Mouse (Mus musculus): ENCODE data around the gene Mink1.

Mink1 gene

GRCm38 (mm10) chr11:70635601-70636000 is 72.9 kb downstream of the Mink1 start:
- DNase-seq (ENCODE audit: low spot score): no peak

DNA sequence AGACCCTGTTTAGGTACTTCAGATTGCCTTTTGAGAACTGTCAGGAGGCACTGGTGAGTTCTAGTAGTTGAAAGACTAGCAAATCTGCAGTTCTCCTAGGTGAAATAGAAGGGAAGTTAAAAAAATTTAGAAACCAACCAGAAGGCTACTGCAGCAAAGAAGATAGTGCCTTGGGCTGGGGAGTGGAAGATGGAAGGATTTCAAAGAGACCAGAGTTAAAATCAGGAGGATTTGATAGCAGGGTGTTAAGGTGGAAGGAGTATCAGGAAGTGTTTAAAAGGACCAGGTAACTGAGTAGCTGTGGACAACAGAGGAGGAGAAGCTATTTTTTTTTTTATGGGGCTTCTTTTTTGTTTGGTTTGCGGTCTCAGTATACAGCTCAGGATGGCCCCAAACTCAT is 75.1 kb downstream of the Mink1 start:
- DNase-seq (ENCODE audit: low spot score): no peak

- DNase-seq (ENCODE audit: low spot score): no peak
These were observed 75.6 kb downstream of the Mink1 start for GRCm38 (mm10) chr11:70638293-70638692.

DNA sequence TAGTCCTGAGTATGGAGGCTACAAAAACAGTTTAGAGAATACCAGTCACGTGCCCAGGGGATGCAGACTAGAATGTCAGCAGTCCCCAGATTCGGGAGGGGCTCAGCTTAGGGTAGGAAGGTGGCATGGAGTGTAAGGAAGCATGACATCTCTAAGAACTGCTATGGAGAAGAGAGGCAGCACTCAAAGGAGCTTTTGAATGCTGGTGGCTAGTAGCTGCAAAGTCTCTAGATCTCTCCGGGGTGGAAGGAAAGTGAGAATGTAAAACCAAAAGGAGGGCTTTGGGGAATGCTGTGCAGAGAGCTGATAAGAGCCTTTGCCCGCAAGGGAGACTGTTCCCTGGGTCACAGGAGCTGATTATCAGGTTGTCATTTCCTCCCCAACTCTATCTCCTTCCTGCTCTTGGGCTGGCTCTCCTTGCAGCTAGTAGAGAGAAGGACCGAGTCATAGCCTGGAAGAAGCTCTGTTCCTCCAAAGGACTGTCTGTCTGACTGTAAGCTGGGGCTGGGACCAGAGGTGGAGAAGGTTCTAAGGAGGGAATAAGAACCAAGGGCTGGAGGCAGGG is 76.1 kb downstream of the Mink1 start, which contains the start of gene Gp1ba:
Gene Gp1ba (plus strand): TSS at position 409 of the 565 bp plus-strand sequence.
- DNase-seq (ENCODE audit: low spot score): no peak

DNA sequence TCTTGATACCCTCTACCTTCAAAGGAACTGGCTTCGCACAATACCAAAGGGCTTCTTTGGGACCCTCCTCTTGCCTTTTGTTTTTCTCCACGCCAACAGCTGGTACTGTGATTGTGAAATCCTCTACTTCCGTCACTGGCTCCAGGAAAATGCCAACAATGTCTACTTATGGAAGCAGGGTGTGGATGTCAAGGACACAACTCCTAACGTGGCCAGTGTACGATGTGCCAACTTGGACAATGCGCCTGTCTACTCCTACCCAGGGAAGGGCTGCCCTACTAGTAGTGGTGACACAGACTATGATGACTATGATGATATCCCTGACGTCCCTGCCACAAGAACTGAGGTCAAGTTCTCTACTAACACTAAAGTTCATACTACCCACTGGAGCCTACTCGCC is 77.3 kb downstream of the Mink1 start:
- DNase-seq (ENCODE audit: low spot score): no peak

DNA sequence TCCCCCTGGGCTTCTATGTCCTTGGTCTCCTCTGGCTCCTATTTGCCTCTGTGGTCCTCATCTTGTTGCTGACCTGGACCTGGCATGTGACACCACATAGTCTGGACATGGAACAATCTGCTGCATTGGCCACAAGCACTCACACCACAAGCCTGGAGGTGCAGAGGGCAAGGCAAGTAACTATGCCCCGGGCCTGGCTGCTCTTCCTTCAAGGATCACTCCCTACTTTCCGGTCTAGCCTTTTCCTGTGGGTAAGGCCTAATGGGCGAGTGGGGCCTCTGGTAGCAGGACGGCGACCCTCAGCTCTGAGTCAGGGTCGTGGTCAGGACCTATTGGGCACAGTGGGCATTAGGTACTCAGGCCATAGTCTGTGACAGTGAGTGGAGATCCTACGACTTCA is 78.6 kb downstream of the Mink1 start:
- DNase-seq (ENCODE audit: low spot score): no peak

GRCm38 (mm10) chr11:70643051-70643450 is 80.4 kb downstream of the Mink1 start:
- DNase-seq (ENCODE audit: low spot score): no peak

- DNase-seq (ENCODE audit: low spot score): no peak
These were observed 82.0 kb downstream of the Mink1 start for GRCm38 (mm10) chr11:70644564-70645103.

GRCm38 (mm10) chr11:70645461-70646258 is 83.0 kb downstream of the Mink1 start:
- no peak for DNase-seq (ENCODE audit: low spot score)

DNA sequence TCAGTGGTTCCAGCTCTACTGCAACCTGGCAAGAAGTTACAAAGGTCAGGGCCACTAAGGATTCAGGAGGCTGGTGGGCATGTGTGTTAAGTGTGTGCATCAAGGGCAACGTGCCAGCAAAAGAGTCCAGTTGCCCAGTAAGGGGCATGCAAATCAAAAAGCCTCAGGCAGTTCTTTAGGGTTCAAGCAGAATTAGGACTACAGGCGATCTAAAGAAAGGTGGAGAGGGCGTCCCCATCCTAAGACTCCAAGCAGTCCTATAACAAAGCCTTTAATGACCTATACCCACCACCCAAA is 83.5 kb downstream of the Mink1 start:
- DNase-seq (ENCODE audit: low spot score): no peak

DNA sequence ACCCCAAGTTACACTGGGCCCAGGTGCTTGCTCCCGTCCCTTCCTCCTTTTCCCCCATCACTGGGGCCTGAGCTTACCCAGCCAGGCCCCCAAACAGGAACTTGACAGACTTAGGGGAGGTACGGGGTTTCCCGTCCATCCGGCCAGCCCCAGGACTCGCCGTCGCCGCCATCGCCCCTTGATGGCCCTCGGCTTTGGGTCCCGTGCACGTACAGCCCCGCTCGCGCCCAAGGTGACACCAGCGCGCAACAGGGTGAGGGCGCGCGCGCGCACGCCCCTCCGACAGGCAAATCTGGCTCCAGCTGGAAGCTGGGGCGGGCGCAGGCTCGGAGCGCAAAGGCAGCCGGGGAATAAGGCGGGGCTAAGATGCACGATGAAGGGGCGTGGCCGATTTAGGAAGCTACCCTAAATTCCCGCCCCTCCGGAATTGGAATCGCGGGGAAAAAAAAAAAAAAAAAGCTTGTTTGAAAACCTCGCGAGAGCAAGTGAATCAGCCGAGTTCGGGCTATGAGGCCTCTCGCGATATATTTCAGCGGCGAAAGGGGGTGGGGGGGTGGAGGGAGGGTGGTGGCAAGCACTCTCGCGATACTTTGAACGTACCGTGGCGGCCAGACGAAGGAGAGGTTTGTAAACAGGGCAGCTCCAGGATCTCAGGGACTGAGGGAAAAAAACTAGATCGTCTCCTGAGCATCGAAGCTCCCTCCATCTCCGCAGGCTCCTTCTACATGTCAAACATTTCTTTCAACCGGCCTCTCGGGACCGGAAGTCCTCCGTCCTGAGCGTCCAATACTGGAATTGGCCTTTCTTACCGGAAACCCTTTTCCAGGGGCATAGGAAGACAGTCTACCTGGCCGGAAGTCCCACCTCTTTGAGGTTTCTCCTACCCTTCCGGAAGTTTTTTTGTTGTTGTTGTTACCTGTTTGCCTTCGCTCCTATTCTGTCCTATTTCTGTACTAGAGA is 84.3 kb downstream of the Mink1 start, which contains the start of the genes Rnf167 and Slc25a11:
Gene Rnf167 (plus strand): TSS at position 545 of the 960 bp plus-strand sequence.
Gene Slc25a11 (minus strand): TSS at position 789 of the 960 bp plus-strand sequence.
- DNase-seq (ENCODE audit: low spot score): peak; percentile 98

DNA sequence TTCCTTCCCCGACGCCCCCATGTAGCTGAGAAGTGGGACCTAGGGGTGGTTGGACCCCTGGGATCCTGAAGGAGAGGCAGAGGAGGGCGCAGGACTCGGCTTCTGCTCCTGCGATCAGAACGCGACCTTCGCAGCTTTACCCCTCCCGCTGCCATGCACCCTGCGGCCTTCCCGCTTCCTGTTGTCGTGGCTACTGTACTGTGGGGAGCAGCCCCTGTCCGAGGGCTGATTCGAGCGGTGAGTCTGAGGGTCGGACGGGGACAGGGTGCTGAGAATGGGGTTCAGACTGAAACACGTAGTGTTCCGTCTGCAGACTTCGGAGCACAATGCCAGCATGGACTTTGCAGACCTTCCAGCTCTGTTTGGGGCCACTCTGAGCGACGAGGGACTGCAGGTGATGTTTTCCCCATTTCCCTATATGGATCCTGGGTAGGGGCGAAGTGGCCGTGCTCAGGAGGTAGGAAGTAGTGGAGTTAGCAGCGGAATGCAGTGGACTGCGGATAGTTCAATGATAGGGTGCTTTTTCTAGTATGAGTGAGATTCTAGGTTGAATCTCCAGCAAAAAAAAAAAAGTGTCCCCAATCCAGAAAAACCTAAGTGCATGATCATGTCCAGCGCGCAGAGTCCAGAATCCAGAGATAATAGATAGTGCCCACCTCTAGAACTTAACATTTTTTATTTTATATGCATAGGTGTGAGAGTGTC is 85.2 kb downstream of the Mink1 start:
- no peak for DNase-seq (ENCODE audit: low spot score)

DNA sequence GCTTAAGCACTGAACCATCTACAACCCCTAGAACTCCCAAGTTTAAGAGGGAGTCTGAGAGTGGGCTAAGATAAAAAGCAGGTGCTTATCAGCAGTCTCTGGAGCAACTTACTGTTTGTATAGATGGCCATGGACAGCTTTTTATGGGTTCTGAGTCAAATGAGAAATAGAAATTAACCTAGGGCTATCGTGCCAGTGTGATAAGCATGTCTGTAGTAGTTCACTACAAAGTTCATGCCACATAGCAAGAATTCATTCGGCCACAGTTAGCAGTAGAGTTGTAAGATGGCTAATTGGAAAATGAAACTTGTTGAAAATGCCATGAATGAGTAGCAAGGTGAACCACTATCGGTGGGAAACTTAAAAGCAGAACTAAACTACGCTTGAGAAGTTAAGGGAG is 85.8 kb downstream of the Mink1 start:
- DNase-seq (ENCODE audit: low spot score): no peak

- DNase-seq (ENCODE audit: low spot score): no peak
These were observed 86.6 kb downstream of the Mink1 start for GRCm38 (mm10) chr11:70649185-70649734.

DNA sequence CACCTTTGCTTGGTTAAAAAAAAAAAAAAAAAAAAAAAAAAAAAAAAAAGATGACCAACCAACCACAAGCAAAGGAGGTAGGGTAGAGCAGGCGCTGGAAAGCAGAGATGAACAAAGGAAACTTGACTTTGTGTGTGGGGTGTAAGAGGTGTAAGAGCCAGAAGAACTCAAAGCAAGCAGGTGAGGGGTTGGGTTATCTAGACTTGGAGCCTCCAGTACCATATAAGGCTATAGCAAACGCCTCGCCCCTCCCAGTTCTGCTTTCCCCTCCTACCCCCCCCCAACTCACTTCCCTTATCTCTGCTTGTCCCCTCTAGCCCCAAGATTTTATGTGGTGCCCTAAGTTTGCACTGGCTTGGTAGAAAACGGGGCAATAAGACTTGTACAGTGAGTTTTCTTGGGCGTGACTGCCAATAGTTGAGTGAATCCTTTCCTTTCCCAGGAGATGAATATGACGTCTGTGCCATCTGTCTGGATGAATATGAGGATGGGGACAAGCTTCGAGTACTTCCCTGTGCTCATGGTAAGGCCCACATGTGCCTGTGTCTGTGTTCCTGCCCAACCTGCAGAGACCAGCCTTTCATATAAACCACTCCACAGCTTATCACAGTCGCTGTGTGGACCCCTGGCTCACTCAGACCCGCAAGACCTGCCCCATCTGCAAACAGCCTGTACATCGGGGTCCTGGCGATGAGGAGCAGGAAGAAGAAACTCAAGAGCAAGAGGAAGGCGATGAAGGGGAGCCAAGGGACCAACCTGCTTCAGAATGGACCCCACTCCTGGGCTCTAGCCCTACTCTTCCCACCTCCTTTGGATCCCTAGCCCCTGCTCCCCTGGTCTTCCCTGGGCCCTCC is 87.9 kb downstream of the Mink1 start:
- no peak for DNase-seq (ENCODE audit: low spot score)

GRCm38 (mm10) chr11:70651391-70651790 is 88.7 kb downstream of the Mink1 start:
- no peak for DNase-seq (ENCODE audit: low spot score)

DNA sequence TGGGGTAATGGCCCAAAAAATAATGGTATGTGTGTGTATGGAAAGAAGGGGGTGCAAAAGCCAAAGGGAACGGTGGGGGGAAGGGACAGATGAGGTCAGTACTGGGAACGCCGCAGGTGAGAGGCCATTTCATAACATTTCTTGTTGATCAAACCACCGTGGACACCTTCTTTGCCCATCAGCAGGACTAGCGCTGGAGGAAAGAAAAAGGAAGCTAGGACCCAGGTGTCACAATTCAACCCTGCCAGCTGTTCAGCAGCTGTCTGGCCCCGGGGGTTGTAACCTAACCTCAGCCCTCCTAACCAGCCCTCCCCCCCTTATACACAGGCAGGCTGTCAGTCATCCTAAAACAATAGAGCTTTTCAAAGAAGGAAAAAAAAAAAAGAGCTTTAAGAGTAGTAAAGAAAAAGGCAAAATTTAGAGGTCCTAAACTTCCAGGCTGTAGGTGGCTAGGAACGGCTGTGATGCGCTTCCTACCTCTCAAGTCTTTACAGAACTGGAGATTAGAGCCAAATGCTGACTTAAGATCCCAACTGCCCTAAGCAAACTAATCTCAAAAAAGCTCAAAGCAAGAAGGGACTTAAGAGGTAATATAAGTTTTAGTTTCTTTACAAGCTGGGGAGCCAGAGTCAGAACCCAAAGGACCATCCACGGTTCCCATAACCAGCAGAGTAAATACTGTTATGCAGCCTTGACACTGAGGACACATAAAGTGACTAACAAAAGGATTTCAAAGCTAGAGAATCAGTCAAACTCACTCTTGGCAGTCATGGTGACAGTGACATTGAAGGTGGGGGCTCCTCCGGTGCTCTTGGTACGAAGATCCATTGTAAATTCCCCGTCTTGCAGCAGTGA is 89.6 kb downstream of the Mink1 start:
- DNase-seq (ENCODE audit: low spot score): no peak

DNA sequence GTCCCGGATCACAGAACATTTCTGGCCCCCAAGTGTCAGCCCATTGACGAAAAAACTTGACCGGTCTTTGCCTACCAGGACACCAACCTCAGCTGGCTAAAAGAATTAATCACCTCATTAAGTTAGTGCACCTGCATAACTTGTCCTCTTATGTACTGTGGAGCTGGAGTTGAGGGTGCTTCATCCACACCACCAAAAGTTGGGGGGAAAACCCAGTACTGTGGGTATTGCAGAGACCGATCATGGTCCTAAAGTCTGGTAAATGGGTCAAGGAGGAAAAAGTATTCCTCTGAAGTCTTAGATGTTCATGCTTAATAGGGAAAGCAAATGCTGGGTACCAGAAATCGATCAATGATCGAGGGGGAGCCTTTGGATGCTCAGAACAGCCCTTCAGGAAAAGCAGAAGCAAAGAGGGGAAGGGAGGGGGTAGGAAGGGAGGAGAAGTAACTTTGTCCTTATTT is 90.2 kb downstream of the Mink1 start:
- DNase-seq (ENCODE audit: low spot score): peak; percentile 55

All from lung, postnatal 25 days (tissue).